30 mouse cellular contexts compared by ENCODE assay signal in the genomic region with DNA sequence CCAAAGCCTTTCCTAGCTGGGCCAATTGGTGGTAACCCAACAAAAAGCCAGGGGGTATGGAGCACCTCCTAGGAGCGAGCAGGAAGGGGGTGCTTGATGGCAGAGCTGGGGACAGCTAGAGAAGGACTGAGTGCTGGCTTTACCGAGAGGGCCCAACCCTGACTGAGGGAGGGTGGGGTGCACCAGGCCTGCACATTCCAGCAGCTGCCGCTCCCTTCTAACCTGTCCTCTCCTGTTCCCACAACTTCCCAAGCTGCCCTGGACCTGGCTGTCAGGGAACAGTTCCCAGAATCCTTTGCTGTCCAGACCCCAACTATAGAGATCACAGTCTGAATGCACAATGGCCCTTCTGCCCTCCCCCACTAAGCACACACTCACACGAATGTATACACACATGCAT. TPM values are rescaled to one million over a fixed set of nuclear protein-coding genes. Genes with fewer than 3 reads are reported as not detected.
DNase-seq lines count a peak whose midpoint lies in the region; ATAC-seq and TF ChIP-seq lines count a peak whose summit lies in the region.
"Had no signal": no experiment of that assay in that cellular context is flagged by ENCODE, and none has a peak within 500 bp of the region (broad histone marks: within the 10 kb centered on the region; RNA-seq: fewer than 3 reads in every experiment).

No protein-coding gene starts in this region.

- H3K4me1 ChIP-seq in embryonic facial prominence, embryonic 13.5 days: peaks cover 12% of the 10 kb centered on the region
- peaks cover 24% of the 10 kb centered on the region for H3K4me1 ChIP-seq in embryonic facial prominence, embryonic 10.5 days
- peaks cover 94% of the 10 kb centered on the region for H3K4me1 ChIP-seq in E14TG2a.4 (replicated peaks; ENCODE audit: low read depth, low read length)
- H3K4me1 ChIP-seq in intestine, embryonic 16.5 days (ENCODE audit: control insufficient read depth, insufficient read depth, low read length): peaks cover 34% of the 10 kb centered on the region
- peaks cover 54% of the 10 kb centered on the region for H3K4me1 ChIP-seq in small intestine, adult 2 months (ENCODE audit: control insufficient read depth, insufficient read depth, insufficient read length, low read length)
- H3K4me1 ChIP-seq in heart, embryonic 11.5 days (ENCODE audit: control insufficient read depth, insufficient read depth, low read length): no peaks in the 10 kb centered on the region
- H3K4me1 ChIP-seq: hindbrain, embryonic 15.5 days had no signal

- 75% methylated on average over 4 of the region's 4 CpGs for WGBS in embryonic facial prominence, embryonic 13.5 days
- 80% methylated on average over 4 of the region's 4 CpGs for WGBS in embryonic facial prominence, embryonic 10.5 days
- WGBS in intestine, embryonic 16.5 days: 69% methylated on average over 4 of the region's 4 CpGs
- WGBS in small intestine, adult 2 months: 47% methylated on average over 4 of the region's 4 CpGs
- WGBS in heart, embryonic 11.5 days (ENCODE audit: insufficient replicate concordance): 78% methylated on average over 4 of the region's 4 CpGs

- no peak for DNase-seq in embryonic facial prominence, embryonic 10.5 days (ENCODE audit: low spot score)
- no peak for DNase-seq in cerebellum, adult 9-11 months
- DNase-seq: adrenal gland, adult 2 months; cerebellum, adult 8-10 months; gastrocnemius, postnatal 10 days; heart, adult 11 months; heart, postnatal 36 days; kidney, adult 8-10 months; kidney, postnatal 14 days; lung, embryonic 14.5 days; right cerebral cortex, postnatal 14 days; thymus, postnatal 14 days had no signal

- no peak overlapping the region for H3K4me3 ChIP-seq in embryonic facial prominence, embryonic 13.5 days
- no peak overlapping the region for H3K4me3 ChIP-seq in embryonic facial prominence, embryonic 10.5 days
- H3K4me3 ChIP-seq in E14TG2a.4 (replicated peaks; ENCODE audit: low read length): peak overlapping the region; percentile 20; the same call in 1 of the 2 replicates
- no peak overlapping the region for H3K4me3 ChIP-seq in intestine, embryonic 16.5 days (ENCODE audit: low read length)
- no peak overlapping the region for H3K4me3 ChIP-seq in small intestine, adult 2 months (ENCODE audit: low read depth, low read length)
- no peak overlapping the region for H3K4me3 ChIP-seq in heart, embryonic 11.5 days (ENCODE audit: low read depth, low read length)
- H3K4me3 ChIP-seq: embryonic facial prominence, embryonic 12.5 days; hindbrain, embryonic 15.5 days; layer of hippocampus, adult 2 months had no signal

- no peak for TF ChIP-seq POLR2A in small intestine, adult 2 months (IDR thresholded peaks at IDR 0.05; ENCODE audit: low read depth, low read length)

- TF ChIP-seq CTCF in E14TG2a.4 (conservative IDR thresholded peaks at IDR 0.05; ENCODE audit: low read length): no peak
- TF ChIP-seq CTCF in small intestine, adult 2 months (IDR thresholded peaks at IDR 0.05; ENCODE audit: extremely low read depth, insufficient read length, insufficient replicate concordance, low read depth, low read length): no peak

- no peak overlapping the region for H3K4me2 ChIP-seq in embryonic facial prominence, embryonic 13.5 days
- no peak overlapping the region for H3K4me2 ChIP-seq in intestine, embryonic 16.5 days (ENCODE audit: low read depth, low read length)
- no peak overlapping the region for H3K4me2 ChIP-seq in heart, embryonic 11.5 days
- H3K4me2 ChIP-seq: embryonic facial prominence, embryonic 12.5 days; hindbrain, embryonic 15.5 days; lung, embryonic 14.5 days had no signal

- H3K9me3 ChIP-seq in embryonic facial prominence, embryonic 13.5 days: no peaks in the 10 kb centered on the region
- no peaks in the 10 kb centered on the region for H3K9me3 ChIP-seq in embryonic facial prominence, embryonic 10.5 days
- no peaks in the 10 kb centered on the region for H3K9me3 ChIP-seq in E14TG2a.4 (ENCODE audit: low read length)
- H3K9me3 ChIP-seq in intestine, embryonic 16.5 days (ENCODE audit: control insufficient read depth, low read length): no peaks in the 10 kb centered on the region
- no peaks in the 10 kb centered on the region for H3K9me3 ChIP-seq in heart, embryonic 11.5 days (replicated peaks; ENCODE audit: control insufficient read depth, low read length)
- H3K9me3 ChIP-seq: embryonic facial prominence, embryonic 12.5 days; hindbrain, embryonic 15.5 days had no signal

- 0 out of 2 replicates have a peak overlapping the region, but pooled peaks have one; percentile 11 for H3K9ac ChIP-seq in embryonic facial prominence, embryonic 13.5 days
- peak overlapping the region; percentile 49; the same call in 1 of the 2 replicates for H3K9ac ChIP-seq in intestine, embryonic 16.5 days (ENCODE audit: low read depth, low read length)
- no peak overlapping the region for H3K9ac ChIP-seq in heart, embryonic 11.5 days (ENCODE audit: low read depth, low read length)
- H3K9ac ChIP-seq: embryonic facial prominence, embryonic 12.5 days; hindbrain, embryonic 15.5 days; lung, embryonic 14.5 days had no signal

- no peak for ATAC-seq in embryonic facial prominence, embryonic 13.5 days (ENCODE audit: insufficient number of reproducible peaks, insufficient read depth, low FRiP score, low TSS enrichment, low read depth)
- ATAC-seq in intestine, embryonic 16.5 days: peak; percentile 12; the same call in 1 of the 2 replicates
- ATAC-seq in heart, embryonic 11.5 days (replicated peaks; ENCODE audit: insufficient number of reproducible peaks, low FRiP score, low TSS enrichment): no peak
- ATAC-seq in erythroid progenitor cell, adult 5-6 weeks (replicated peaks; ENCODE audit: low FRiP score, poor library complexity, severe bottlenecking): no peak

- H3K27me3 ChIP-seq in embryonic facial prominence, embryonic 13.5 days: no peaks in the 10 kb centered on the region
- H3K27me3 ChIP-seq in embryonic facial prominence, embryonic 10.5 days (replicated peaks; ENCODE audit: low read depth, poor library complexity, severe bottlenecking): no peaks in the 10 kb centered on the region; the same call in 1 of the 2 replicates
- H3K27me3 ChIP-seq in E14TG2a.4 (ENCODE audit: insufficient read depth, low read length): peaks cover 18% of the 10 kb centered on the region
- no peaks in the 10 kb centered on the region for H3K27me3 ChIP-seq in intestine, embryonic 16.5 days (replicated peaks; ENCODE audit: control insufficient read depth, insufficient read depth, low read length)
- no peaks in the 10 kb centered on the region for H3K27me3 ChIP-seq in small intestine, adult 2 months (ENCODE audit: control insufficient read depth, insufficient read depth, low read length)
- H3K27me3 ChIP-seq in heart, embryonic 11.5 days (ENCODE audit: control insufficient read depth, insufficient read depth, low read length): no peaks in the 10 kb centered on the region
- H3K27me3 ChIP-seq: hindbrain, embryonic 15.5 days had no signal

- H3K36me3 ChIP-seq in embryonic facial prominence, embryonic 13.5 days: no peaks in the 10 kb centered on the region
- no peaks in the 10 kb centered on the region for H3K36me3 ChIP-seq in embryonic facial prominence, embryonic 10.5 days (replicated peaks)
- H3K36me3 ChIP-seq in E14TG2a.4 (ENCODE audit: insufficient read depth, low read length): no peaks in the 10 kb centered on the region
- no peaks in the 10 kb centered on the region for H3K36me3 ChIP-seq in intestine, embryonic 16.5 days (ENCODE audit: control insufficient read depth, insufficient read depth, low read length)
- H3K36me3 ChIP-seq in small intestine, adult 2 months (ENCODE audit: control insufficient read depth, insufficient read depth, low read length): no peaks in the 10 kb centered on the region
- H3K36me3 ChIP-seq in heart, embryonic 11.5 days (ENCODE audit: control insufficient read depth, insufficient read depth, low read length): no peaks in the 10 kb centered on the region
- H3K36me3 ChIP-seq: embryonic facial prominence, embryonic 12.5 days; hindbrain, embryonic 15.5 days had no signal

- H3K27ac ChIP-seq in embryonic facial prominence, embryonic 13.5 days: peak overlapping the region; percentile 89; the same call in 1 of the 2 replicates
- no peak overlapping the region; the same call in 1 of the 2 replicates for H3K27ac ChIP-seq in embryonic facial prominence, embryonic 10.5 days (replicated peaks)
- no peak overlapping the region for H3K27ac ChIP-seq in intestine, embryonic 16.5 days (ENCODE audit: low read length)
- H3K27ac ChIP-seq in small intestine, adult 2 months (ENCODE audit: insufficient read depth, low read depth, low read length): peak overlapping the region; percentile 100
- no peak overlapping the region for H3K27ac ChIP-seq in heart, embryonic 11.5 days (ENCODE audit: low read depth, low read length)
- H3K27ac ChIP-seq: embryonic facial prominence, embryonic 12.5 days; hindbrain, embryonic 15.5 days; layer of hippocampus, adult 2 months had no signal

RNA-seq across cellular contexts. Expression of gene Krt42, which starts 15.3 kb away (rescaled TPM):
- 0.20 and 0.25 TPM in 2 replicates for polyA plus RNA-seq in embryonic facial prominence, embryonic 13.5 days (2015; fragmentation: Nextera tagmentation; extraction: Ambion mirVana)
- polyA plus RNA-seq in embryonic facial prominence, embryonic 10.5 days (2016; fragmentation: Nextera tagmentation; extraction: Ambion mirVana): not detected in 2 replicates
- not detected in 2 replicates for polyA plus RNA-seq in intestine, embryonic 16.5 days (2015; fragmentation: Nextera tagmentation; extraction: Ambion mirVana)
- 0.09 TPM in 1 of 2 replicates, not detected in the other for polyA plus RNA-seq in small intestine, adult 2 months (2012; rRNA removed)
- polyA plus RNA-seq in heart, embryonic 11.5 days (2014; fragmentation: Nextera tagmentation; extraction: Ambion mirVana): 0.20 TPM in 1 of 2 replicates, not detected in the other
- not detected in 2 replicates for total RNA-seq in erythroid progenitor cell, adult 5-6 weeks (2015; ENCODE audit: low replicate concordance)
- not detected in 2 replicates for total RNA-seq in erythroid progenitor cell, adult 5-6 weeks (2017; ENCODE audit: low replicate concordance)
- total RNA-seq: adrenal gland, adult 2 months; common myeloid progenitor, adult 5-6 weeks; gastrocnemius, postnatal 10 days; heart, postnatal 36 days; layer of hippocampus, adult 2 months; left cerebral cortex, postnatal 25 days; liver, adult 2 months; MEL; neutrophil, adult 5-6 weeks had no signal
- polyA plus RNA-seq: embryonic facial prominence, embryonic 12.5 days; forebrain, embryonic 11.5 days; heart, embryonic 14.5 days; hindbrain, embryonic 15.5 days; liver, adult 2 months; lung, embryonic 14.5 days; midbrain, postnatal 0 days; spleen, adult 2 months had no signal

RNA-seq across cellular contexts. Expression of gene Krt17, which starts 24.2 kb away (rescaled TPM):
- 161 and 186 TPM in 2 replicates for polyA plus RNA-seq in embryonic facial prominence, embryonic 13.5 days (2015; fragmentation: Nextera tagmentation; extraction: Ambion mirVana)
- 0.28 and 0.67 TPM in 2 replicates for polyA plus RNA-seq in embryonic facial prominence, embryonic 10.5 days (2016; fragmentation: Nextera tagmentation; extraction: Ambion mirVana)
- 11.5 and 11.8 TPM in 2 replicates for polyA plus RNA-seq in intestine, embryonic 16.5 days (2015; fragmentation: Nextera tagmentation; extraction: Ambion mirVana)
- polyA plus RNA-seq in small intestine, adult 2 months (2012; rRNA removed): 0.11 and 0.72 TPM in 2 replicates
- 0.14 and 0.82 TPM in 2 replicates for polyA plus RNA-seq in heart, embryonic 11.5 days (2014; fragmentation: Nextera tagmentation; extraction: Ambion mirVana)
- total RNA-seq in erythroid progenitor cell, adult 5-6 weeks (2015; ENCODE audit: low replicate concordance): not detected in 2 replicates
- not detected in 2 replicates for total RNA-seq in erythroid progenitor cell, adult 5-6 weeks (2017; ENCODE audit: low replicate concordance)
- total RNA-seq: adrenal gland, adult 2 months; common myeloid progenitor, adult 5-6 weeks; heart, postnatal 36 days; layer of hippocampus, adult 2 months; liver, adult 2 months; MEL; neutrophil, adult 5-6 weeks had no signal
- polyA plus RNA-seq: adrenal gland, adult 2 months; forebrain, embryonic 11.5 days; liver, adult 2 months; spleen, adult 2 months had no signal

RNA-seq across cellular contexts. Expression of gene Eif1, which starts 34.7 kb away (rescaled TPM):
- polyA plus RNA-seq in embryonic facial prominence, embryonic 13.5 days (2015; fragmentation: Nextera tagmentation; extraction: Ambion mirVana): 1,424 and 1,667 TPM in 2 replicates
- polyA plus RNA-seq in embryonic facial prominence, embryonic 10.5 days (2016; fragmentation: Nextera tagmentation; extraction: Ambion mirVana): 1,675 and 1,681 TPM in 2 replicates
- polyA plus RNA-seq in intestine, embryonic 16.5 days (2015; fragmentation: Nextera tagmentation; extraction: Ambion mirVana): 1,811 and 1,878 TPM in 2 replicates
- 49.3 and 102 TPM in 2 replicates for polyA plus RNA-seq in small intestine, adult 2 months (2012; rRNA removed)
- 1,605 and 1,756 TPM in 2 replicates for polyA plus RNA-seq in heart, embryonic 11.5 days (2014; fragmentation: Nextera tagmentation; extraction: Ambion mirVana)
- 1,616 and 1,886 TPM in 2 replicates for total RNA-seq in erythroid progenitor cell, adult 5-6 weeks (2015; ENCODE audit: low replicate concordance)
- total RNA-seq in erythroid progenitor cell, adult 5-6 weeks (2017; ENCODE audit: low replicate concordance): 389 and 952 TPM in 2 replicates

RNA-seq across cellular contexts. Expression of gene Krt16, which starts 36.3 kb away (rescaled TPM):
- polyA plus RNA-seq in embryonic facial prominence, embryonic 13.5 days (2015; fragmentation: Nextera tagmentation; extraction: Ambion mirVana): 0.33 and 0.45 TPM in 2 replicates
- polyA plus RNA-seq in embryonic facial prominence, embryonic 10.5 days (2016; fragmentation: Nextera tagmentation; extraction: Ambion mirVana): not detected in 2 replicates
- not detected in 2 replicates for polyA plus RNA-seq in intestine, embryonic 16.5 days (2015; fragmentation: Nextera tagmentation; extraction: Ambion mirVana)
- polyA plus RNA-seq in small intestine, adult 2 months (2012; rRNA removed): 0.08 TPM in 1 of 2 replicates, not detected in the other
- not detected in 2 replicates for polyA plus RNA-seq in heart, embryonic 11.5 days (2014; fragmentation: Nextera tagmentation; extraction: Ambion mirVana)
- not detected in 2 replicates for total RNA-seq in erythroid progenitor cell, adult 5-6 weeks (2015; ENCODE audit: low replicate concordance)
- not detected in 2 replicates for total RNA-seq in erythroid progenitor cell, adult 5-6 weeks (2017; ENCODE audit: low replicate concordance)
- total RNA-seq: adrenal gland, adult 2 months; common myeloid progenitor, adult 5-6 weeks; gastrocnemius, postnatal 10 days; heart, postnatal 36 days; layer of hippocampus, adult 2 months; left cerebral cortex, postnatal 25 days; liver, adult 2 months; MEL; midbrain, postnatal 0 days; neutrophil, adult 5-6 weeks had no signal
- polyA plus RNA-seq: adrenal gland, adult 2 months; embryonic facial prominence, embryonic 12.5 days; forebrain, embryonic 11.5 days; heart, embryonic 14.5 days; hindbrain, embryonic 15.5 days; liver, adult 2 months; lung, embryonic 14.5 days; midbrain, postnatal 0 days; spleen, adult 2 months had no signal

RNA-seq across cellular contexts. Expression of gene Gast, which starts 49.2 kb away (rescaled TPM):
- polyA plus RNA-seq in embryonic facial prominence, embryonic 13.5 days (2015; fragmentation: Nextera tagmentation; extraction: Ambion mirVana): 1.2 TPM in 1 of 2 replicates, not detected in the other
- 0.37 TPM in 1 of 2 replicates, not detected in the other for polyA plus RNA-seq in embryonic facial prominence, embryonic 10.5 days (2016; fragmentation: Nextera tagmentation; extraction: Ambion mirVana)
- polyA plus RNA-seq in intestine, embryonic 16.5 days (2015; fragmentation: Nextera tagmentation; extraction: Ambion mirVana): 0.77 and 0.80 TPM in 2 replicates
- 0.38 and 336 TPM in 2 replicates for polyA plus RNA-seq in small intestine, adult 2 months (2012; rRNA removed)
- polyA plus RNA-seq in heart, embryonic 11.5 days (2014; fragmentation: Nextera tagmentation; extraction: Ambion mirVana): not detected in 2 replicates
- not detected in 2 replicates for total RNA-seq in erythroid progenitor cell, adult 5-6 weeks (2015; ENCODE audit: low replicate concordance)
- not detected in 2 replicates for total RNA-seq in erythroid progenitor cell, adult 5-6 weeks (2017; ENCODE audit: low replicate concordance)
- total RNA-seq: adrenal gland, adult 2 months; common myeloid progenitor, adult 5-6 weeks; gastrocnemius, postnatal 10 days; heart, postnatal 36 days; layer of hippocampus, adult 2 months; left cerebral cortex, postnatal 25 days; liver, adult 2 months; MEL; midbrain, postnatal 0 days; neutrophil, adult 5-6 weeks had no signal
- polyA plus RNA-seq: adrenal gland, adult 2 months; embryonic facial prominence, embryonic 12.5 days; heart, embryonic 14.5 days; liver, adult 2 months; lung, embryonic 14.5 days; spleen, adult 2 months had no signal

Comparison
In these comparisons a context has a peak if more than half of its experiments do, and no peak if none do; other contexts are left out.
1. H3K27ac ChIP-seq: peak in embryonic facial prominence, embryonic 13.5 days (single experiment) and small intestine, adult 2 months (single experiment); none in embryonic facial prominence, embryonic 10.5 days (single experiment), intestine, embryonic 16.5 days (single experiment) and heart, embryonic 11.5 days (single experiment).
2. RNA of gene Krt17, which starts 24.2 kb away (polyA plus RNA-seq): 161 to 186 TPM in embryonic facial prominence, embryonic 13.5 days; 11.5 to 11.8 TPM in intestine, embryonic 16.5 days, 0.14 to 0.82 TPM in heart, embryonic 11.5 days, 0.28 to 0.67 TPM in embryonic facial prominence, embryonic 10.5 days and 0.11 to 0.72 TPM in small intestine, adult 2 months; every median in the first group is over 10 times any median in the second.
3. RNA of gene Eif1, which starts 34.7 kb away (polyA plus RNA-seq): 1,811 to 1,878 TPM in intestine, embryonic 16.5 days, 1,605 to 1,756 TPM in heart, embryonic 11.5 days, 1,675 to 1,681 TPM in embryonic facial prominence, embryonic 10.5 days and 1,424 to 1,667 TPM in embryonic facial prominence, embryonic 13.5 days; 49.3 to 102 TPM in small intestine, adult 2 months; every median in the first group is over 10 times any median in the second.